Mouse (Mus musculus): ENCODE data around the gene Ptprf.

The Ptprf gene

DNA sequence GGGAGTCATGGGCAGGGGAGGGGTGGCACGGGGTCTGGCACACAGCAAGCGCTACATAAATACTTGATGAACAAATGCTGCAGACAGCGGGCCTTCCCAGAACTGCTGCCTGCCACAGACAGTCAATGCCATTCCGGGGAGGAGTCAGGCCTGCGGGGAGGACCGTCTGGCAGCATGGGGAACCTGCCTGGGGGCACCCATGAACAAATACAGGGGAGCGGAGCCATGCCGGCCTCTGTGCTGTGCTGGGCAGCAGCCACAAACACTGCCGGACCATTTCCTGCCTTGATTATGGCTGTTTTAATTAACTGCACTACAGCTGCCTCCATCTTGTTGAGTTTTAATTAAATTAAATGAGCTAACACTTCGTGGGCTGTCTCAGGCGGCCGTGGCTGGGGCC is 35.0 kb downstream of the Ptprf start:
- no peak for DNase-seq

DNA sequence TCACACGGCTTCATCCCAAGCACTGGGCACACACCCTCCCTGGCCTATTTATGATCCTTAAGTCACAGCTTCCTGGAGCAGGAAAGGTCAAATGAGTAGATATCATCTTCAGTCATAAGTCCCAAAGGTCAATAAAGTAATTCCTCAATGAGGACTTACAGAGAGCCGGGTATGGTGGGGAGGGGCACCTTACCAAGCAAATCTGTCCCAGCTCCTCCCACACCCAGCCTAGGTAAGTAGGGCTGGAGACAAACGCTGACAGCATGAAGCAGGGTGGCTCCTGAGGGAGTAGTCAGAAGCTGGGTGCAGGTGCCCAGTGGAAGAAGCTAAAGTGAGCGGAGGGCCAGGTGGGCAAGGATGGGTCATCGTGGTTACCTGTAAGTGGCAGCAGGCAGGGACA is 36.3 kb downstream of the Ptprf start:
- no peak for DNase-seq

DNA sequence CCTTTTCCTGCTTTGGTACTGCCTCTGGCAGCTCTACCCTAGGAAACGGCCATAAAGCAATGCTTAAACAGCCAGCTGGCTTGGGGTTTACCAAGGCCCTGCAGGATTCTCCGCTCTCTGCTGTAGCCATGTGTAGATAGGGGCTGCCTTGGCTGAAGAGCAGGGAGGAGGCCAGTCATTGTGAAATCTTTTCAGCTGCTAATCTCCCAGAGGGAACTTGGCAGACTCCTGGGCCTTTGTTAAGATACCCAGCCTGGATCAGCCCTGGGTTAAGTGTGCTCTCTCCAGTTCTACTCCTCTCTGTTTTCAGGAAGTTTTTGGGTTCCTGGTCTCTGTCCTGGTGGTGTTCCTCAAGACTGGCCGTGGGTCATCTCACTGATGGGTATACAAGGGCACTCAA is 43.9 kb downstream of the Ptprf start:
- no peak for DNase-seq

DNA sequence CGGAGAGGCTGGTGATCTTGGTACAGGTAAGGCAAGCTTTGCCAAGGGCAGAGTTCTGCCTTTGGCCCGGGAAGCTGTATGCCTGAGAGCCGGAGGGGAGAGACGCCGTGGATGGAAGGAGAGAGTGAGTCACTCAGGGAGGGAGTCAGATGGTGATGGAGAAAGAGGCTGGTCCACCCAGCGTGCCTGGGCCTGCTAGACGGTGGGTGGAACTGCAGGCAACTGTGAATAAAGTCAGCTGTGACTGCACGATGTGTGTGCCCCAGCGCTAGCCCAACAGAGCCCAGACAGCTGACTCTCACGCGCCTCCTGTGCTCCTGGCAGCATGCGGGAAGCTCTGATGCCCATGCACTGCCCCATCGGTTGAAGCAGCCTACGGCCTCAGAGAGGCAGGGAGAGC is 45.4 kb downstream of the Ptprf start:
- DNase-seq, result peak in 1 of 2 experiments; percentile 17

DNA sequence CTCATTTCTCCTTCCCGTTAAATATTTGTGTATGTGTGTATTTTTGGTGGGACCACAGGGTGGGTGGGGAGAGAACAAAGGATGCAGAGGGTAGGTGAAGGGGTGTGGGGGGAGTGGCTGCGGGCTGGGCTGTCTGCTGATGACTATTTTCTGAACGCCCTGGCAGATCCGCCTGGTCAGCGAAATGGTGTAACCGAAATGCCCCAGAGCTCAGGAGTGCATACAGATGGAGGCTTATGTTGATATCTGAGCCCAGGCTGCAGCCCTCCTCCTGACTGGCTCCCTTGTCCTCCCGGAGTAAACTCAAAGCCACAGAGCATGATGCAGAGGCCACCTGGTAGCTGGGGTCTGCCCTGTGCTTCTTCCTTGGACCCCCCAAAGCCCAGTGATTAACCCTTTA is 47.4 kb downstream of the Ptprf start:
- DNase-seq, result no peak

DNA sequence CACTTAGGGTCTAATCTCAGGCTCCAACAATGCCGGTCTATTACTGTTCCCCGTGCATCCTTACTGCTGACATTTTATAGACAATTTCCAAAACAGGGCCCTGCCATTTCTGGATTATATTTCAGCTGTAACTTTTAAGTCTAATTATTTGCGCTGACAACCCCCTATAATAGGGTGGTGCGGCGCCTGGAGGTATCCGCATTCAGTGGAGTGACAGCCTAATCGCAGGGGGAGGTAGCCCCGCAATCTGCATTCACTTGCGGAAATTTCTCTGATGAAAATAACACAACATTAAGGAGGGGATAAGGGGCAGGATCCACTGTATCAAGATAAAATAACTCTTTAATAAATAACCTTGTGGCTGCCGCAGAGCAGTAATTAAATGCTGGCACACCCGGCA is 47.9 kb downstream of the Ptprf start:
- no peak for DNase-seq

DNA sequence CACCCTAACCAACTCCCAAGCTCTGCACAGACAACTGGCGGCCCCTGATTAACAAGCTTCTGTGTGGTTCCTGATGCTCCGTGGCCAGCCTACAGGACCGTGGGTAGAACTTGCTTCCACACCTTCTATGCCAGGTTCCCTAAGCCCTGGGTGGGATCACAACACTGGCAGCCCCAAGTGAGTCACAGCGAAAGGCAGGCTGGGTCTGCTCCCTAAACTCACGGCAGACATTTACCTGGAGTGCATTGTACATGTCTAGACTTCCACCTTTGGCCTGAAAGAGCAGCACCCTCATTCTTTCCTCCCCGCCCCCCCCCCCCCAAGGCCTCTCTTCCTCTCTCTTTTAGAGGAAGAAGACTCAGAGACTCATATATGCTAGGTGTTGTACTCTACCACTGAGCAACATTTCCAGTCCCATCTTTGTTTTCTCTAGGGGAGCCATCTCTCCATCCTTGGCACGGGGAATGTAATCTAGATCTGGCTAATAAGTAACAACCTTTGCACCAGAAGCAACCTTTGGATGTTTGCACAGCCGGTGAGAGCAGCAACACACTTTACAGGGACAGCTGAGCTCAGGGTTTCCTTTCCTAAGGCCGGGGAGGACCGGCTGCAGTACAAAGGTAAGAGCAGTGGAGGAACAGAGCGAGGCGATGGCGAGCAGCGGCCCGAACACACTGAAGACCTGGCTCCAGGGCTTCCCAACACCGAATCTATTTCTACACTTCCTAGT is 51.1 kb downstream of the Ptprf start:
- peak; percentile 32 to 60 for DNase-seq

DNA sequence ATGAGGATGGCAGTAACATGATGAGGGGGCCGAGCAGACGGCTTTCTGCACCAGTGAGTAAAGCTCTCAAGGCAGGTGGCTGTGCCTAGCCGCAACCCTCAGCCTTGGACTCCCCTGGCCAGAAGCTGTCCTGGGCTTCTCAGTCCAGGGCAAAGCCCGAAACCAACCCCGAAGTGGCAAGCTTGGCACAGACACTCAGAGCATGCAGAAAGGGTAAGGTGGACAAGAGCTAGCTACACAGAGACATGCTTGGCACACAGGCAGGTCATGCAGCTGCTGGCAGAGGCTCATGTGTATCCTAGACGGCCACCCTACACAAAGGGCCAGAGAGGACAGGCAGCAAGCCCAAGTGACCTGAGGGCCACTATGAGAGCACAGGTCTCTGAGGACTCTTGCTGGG is 52.5 kb downstream of the Ptprf start:
- DNase-seq, result no peak

DNA sequence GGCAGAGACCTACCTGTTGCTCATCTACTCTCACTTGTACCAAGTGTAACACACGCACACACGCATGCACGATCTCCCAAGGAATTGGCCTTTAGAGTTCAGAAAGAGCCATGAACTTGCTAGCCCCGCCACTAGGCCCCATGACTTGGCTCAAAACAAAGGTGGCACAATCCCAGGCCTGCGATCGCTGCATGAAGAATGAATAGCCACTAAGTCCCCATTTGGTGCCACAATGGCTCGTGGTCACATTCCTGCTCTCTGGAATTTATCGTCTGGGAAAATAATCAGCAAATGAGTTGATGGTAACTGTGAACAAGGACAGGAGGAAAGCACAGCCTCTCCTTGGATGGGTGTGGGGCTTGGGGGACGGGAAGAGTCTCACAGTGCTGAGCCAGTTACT is 54.3 kb downstream of the Ptprf start:
- no peak for DNase-seq

DNA sequence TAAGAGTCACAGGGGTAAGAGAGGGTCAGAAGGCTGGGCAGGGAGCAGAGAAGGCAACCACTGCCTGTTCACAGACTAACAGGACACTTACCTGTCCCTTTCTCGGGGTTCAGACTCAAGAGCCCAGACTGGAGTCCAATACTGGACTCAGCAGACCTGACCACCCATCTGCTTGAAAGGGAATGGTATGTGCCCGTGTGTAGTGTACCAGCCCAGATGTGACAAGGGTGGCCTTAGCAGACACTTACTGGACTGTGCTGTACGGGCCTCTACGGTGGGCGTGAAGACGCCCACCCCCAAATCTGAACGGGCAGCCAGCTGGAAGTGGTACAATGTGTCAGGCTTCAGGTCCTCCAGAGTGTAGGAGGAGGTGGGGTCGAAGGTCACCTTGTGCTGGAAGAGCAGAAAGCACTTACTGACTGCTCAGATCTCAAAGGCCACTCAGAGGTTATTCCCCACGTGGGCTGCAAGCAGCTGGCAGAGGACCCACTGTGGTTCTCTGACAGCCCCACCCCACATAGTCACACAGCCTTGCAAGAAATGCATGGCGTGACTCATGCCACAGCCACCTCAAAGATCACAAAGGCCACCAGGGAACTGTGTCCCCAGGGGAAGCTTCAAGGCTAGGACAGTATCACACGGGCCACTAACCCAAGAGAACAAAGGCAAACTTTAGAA is 56.4 kb downstream of the Ptprf start:
- DNase-seq, result peak; percentile 19 to 50

DNA sequence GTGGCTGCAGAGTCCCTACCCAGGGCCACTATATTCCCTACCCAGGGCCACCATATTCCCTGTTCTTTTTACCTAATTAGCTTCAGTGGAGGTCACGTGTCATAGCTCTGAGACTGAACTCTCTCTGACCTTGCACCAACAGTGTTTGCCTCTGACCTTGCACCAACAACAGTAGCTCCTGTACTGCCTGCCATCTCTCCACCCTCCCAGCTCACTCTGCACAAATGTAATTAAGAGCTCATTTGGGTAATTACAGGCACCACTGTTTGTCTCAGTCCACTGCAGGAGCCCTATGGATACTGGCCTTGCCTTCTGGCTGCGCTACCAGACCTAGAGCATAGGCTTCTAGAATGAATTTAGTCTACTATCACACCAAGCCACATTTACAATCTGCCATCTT is 57.3 kb downstream of the Ptprf start:
- DNase-seq, result no peak

DNA sequence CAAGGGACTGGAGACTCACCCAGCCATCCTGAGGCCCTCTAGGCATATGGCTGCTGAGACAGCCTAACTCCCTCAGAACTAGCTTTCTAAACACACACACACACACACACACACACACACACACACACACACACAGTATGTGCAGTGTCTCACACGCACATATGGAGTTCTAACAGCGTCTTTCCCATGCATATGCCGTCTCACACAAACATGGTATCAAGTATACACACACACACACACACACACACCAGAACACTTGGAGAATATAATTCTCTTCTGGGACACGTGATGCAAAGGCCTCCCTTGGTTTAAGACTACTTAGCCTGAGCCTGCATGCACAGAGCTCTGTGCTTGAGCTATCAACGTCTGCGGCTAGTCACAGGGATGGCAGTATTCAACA is 59.3 kb downstream of the Ptprf start:
- no peak for DNase-seq

DNA sequence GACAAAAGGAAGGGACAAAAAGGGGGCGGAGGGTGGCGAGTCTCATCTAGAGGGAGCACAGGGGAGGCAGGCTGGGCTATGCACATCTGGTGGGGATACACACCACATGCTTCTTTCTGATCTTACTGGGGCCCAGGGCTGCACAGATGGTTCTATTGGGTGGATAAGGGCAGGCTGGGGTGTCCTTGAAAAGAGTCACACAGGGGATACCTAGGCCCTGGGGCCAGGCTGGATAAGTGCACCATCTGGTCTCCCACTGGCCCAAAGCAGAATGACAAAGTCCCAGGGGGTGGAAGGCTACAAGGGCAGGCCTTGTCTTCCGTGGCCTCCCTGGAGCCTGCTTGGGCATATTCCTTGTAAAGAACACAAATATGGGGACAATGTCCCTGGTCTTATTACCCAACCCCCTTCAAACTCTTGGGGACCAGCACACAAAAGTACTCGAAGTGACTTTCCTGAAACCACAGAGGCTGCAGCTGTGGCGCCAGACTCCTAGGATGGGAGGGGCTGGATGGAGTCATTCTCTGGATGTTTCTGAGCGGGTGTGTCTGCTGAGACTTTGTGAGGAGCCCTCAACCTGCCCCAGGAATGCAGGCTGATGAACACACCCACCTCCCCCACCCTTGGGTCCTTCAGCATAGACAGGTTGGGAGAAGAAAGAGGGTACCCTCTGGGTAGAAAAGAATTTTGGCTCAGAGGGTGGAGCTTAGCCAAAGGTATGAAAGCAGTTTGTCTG is 62.0 kb downstream of the Ptprf start:
- DNase-seq, result peak; percentile 83 to 88

DNA sequence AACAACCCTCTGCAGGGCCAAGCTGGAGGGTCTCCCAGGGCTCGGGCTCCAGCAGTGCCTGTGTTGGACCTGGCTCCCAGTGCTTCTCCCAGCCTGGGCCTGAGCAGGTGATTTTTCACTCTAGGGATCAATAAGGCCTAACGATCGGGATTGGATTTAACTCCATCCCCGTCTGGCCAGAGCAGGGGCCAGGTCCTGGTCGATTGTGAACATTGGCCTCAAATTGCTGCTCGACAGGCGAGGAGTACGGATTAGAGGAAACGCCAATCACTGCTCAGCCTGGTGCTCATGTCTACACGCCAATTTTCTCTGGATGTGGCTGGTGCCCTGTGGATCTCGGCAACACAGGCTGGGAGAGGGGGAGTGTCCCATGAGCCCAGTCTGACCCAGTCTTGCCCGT is 63.8 kb downstream of the Ptprf start:
- DNase-seq, result no peak

DNA sequence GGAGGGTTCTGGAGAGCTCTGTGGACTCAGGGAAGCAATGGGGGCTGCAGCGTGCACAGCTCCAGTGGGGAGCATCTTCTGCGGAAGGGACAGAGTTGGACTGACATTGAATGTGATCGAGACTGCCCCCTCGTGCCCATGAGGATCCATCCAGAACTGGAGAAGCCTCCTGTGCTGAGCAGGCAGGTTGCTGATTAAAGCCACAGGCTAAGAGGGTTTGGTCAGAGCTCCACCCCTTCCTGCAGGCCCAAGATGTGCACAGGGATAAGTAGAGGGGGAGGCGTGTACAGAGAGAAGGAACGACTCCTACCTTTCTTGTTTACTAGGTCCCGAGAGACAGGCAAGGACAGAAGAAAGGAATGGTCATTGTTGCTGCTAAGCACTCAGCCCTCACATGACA is 69.9 kb downstream of the Ptprf start:
- no peak for DNase-seq

DNA sequence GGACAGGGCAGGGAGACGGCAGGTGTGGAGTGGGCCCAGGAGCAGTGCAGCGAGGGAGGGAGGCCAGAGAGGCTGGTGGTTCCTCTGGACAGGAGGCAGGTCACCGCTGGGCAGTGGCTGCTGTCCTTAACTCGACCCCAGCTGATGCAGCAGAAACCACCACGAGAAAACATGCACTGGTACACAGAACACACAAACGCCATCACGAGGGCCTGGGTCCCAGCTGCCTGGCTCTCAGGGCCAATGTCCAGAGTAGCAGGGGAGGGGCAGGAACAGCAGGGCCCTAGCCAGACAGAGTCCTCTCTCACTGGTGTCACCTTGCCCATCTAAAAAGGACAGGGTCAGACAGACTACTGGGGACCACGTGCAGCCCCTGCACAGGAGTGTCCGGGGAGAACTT is 70.4 kb downstream of the Ptprf start:
- DNase-seq, result no peak

DNA sequence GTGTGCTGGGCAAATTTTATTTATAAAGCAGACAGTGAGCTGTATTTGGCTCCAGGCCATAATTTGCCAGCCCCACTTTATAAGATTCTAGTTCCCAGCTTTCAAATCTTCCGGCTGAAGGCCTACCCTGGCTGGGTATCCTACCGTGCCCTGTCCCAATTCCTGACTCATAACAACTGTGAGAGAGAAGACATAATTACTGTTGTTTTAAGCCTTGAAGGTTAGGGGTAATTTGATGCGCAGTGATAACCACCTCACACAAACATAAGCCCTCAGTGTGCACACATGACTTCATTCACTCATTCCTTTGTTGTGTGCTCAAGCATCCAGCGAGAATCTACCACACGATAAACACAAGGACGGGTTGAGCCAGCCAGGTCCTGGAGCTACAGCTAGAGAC is 71.7 kb downstream of the Ptprf start:
- DNase-seq, result no peak

DNA sequence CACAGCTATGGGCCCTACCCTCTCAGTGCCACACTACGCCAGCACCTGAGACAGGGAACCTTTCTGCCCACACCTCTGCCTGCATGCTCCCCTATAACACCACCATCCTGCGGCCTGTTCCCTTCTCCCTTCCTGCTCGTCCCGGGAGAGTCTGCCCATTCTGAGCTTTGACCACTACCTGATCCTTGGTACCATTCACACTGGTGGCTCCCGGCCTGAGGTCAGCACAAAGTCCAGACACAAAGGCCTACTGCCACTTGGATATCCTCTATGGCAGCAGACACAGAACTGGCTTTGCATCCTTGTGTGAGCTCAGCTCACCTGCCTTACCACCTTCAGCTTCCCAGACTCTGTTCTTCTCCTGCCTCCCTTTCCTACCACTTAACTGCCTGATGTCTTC is 72.7 kb downstream of the Ptprf start:
- no peak for DNase-seq

DNA sequence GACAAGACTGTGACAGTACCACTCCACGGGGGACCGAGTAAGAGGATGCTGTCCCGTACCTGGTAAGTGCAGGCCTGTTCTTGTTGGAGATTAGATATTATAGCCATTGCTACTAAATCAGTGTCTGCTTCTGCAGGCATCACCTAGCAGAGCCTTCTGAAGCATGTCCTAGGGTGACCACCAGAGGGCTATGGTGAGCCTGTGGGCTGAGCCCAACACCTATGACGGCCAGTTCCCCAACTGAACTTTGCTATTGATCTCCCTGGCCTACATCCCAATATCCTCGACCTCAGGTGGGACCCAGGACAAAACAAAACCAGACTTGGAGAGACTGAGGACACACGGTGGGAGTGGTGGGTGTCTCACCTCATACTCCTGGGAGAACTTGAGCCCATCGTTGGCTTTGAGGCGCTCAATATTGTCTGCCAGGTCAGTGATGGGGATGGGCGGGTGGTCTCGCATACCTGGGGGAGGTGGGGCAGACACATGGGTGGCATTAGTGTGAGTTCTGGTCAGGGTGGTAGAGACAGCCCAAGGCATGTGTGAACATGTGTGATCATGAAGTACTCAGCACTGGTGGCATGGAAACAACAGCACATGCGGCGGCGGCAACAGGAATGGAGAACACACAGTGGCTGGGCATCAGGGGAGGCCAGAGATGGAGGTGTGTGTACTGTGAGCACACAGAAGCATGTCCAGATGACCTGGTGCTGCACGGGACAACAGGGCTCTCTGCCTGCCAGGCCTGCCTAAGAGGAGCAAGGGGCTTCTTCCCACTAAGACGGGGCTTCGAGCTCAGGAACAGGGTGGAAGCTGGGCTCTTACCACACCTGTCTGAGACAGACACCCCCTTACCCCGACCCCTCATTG is 74.2 kb downstream of the Ptprf start:
- DNase-seq, result peak; percentile 41 to 58

DNA sequence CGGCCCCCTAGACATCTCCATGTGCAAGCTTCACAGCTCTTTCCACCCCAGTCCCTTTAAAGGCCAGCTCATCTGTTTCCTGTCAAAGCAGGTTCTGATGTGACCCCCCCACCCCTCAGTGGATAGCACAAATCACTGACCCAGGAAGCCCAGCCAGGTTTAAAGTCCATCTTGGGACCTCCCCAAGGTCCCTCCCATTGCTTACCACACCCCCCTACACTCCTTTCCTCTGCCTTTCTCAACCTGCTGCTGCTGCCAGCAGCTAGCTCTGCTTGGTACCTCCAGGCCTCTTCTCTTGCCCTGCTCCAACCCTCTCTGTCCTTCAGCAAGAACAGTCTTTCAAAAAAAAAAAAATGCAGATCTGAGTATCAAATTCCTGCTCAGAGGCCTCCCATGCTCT is 76.3 kb downstream of the Ptprf start:
- no peak for DNase-seq

DNA sequence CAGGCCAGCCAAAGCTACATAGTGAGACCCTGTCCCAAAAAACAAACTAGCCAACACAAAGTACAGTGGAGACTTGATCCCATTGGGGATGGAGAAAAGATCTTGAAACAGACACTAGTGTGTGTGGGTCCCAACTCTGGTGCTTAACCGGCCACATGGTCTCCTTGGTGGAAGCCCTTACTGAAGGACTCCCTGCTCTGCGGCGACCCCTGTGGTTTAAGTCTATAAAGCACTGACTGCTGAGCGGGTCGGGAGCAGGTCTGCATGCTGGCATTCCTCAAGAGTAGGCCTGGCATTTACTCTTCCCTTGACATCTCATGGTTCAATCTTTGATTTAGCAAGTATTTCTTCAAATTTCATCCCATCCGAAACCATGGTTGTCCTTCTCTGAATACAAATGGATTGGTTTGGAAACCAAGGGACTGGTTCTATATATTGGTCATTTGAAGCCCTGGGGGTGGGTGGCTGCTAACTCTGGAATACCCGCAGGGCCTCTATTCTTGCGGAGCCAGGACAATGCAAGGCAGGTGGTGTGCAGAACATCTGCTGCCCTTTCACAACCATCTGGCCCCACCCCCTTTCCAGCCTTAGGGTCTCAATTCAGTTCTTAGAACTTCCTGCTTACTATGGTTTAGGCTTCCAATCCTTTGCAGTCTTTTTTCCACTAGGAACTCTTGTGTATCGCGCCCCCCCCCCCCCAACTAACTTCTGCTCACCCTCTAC is 84.1 kb downstream of the Ptprf start:
- DNase-seq, result no peak

DNA sequence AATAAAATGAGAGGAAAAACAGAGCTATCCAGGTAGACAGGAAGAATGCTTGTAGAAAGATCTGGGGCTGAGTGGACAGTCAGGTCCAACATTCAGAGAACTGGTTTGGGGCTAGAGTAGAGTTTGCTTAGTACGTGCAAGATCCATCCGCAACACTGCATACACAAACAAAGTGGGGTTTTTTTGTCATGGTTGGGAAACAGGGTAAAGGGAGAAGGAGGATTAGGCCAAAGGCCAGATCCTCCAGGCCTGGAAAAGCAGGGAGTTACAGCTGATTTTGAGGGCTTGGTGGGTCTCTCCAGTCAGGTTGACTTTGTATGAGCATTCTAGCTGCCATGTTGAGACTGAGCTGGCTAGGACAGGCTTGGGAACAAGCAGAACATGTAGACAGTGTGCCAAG is 85.3 kb downstream of the Ptprf start:
- DNase-seq, result no peak

Measured in lung, adult 18-20 months (tissue).